Mouse (Mus musculus) brain, embryonic 14.5 days (tissue): ENCODE data around the gene Nup210l. TPM values are rescaled to one million over a fixed set of nuclear protein-coding genes. Genes with fewer than 3 reads are reported as not detected.

Experiments
- DNase-seq: peaks from one replicate; pipeline ENCODE4 v3.0.0-alpha.2; 2011; ENCODE audit warnings: low read depth
- CTCF ChIP-seq: fragments of 200-500 bp; IDR thresholded peaks from 2 replicates; pipeline ENCODE4 v1.5.1; 2012; ENCODE audit warnings: inconsistent platforms, mild to moderate bottlenecking, moderate library complexity, borderline replicate concordance; ENCODE audit not compliant: insufficient read depth, insufficient read length; ENCODE audit errors: extremely low read depth
- POLR2A ChIP-seq: fragments of 200-500 bp; IDR thresholded peaks from 2 replicates; pipeline ENCODE4 v1.6.1; 2012; ENCODE audit warnings: mild to moderate bottlenecking, inconsistent platforms, borderline replicate concordance; ENCODE audit not compliant: poor library complexity, insufficient read depth, insufficient read length, severe bottlenecking; ENCODE audit errors: extremely low read depth
- polyA plus RNA-seq: library from polyadenylated mRNA; depleted of rRNA; stranded (reverse); fragments of >200 nt; gene quantifications from 2 replicates; pipeline ENCODE4 v1.2.3, GENCODE M21; 2012

The Nup210l gene
- polyA plus RNA-seq, 1 experiment, result 1.8 TPM

DNA sequence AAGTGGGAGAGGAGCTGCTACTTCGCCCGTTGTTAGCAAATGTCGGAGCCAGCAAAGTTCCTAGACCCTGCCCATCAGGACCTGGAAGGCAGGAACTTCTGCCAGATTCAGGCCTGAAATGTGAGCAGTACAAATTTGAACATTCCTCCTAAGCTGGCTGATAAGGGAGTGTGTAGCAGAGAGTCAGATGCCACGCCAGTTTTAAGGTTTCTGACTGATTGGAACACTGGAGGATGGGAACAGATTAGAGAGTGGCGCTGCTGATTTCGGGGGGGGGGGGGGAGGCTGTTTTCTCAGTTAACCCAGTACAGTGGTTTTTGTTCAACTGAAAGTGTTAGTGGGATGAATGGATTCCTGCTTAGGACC, 23.5 kb upstream of the Nup210l start:
- TF ChIP-seq CTCF (no peak), POLR2A (no peak)
- no peak for DNase-seq

DNA sequence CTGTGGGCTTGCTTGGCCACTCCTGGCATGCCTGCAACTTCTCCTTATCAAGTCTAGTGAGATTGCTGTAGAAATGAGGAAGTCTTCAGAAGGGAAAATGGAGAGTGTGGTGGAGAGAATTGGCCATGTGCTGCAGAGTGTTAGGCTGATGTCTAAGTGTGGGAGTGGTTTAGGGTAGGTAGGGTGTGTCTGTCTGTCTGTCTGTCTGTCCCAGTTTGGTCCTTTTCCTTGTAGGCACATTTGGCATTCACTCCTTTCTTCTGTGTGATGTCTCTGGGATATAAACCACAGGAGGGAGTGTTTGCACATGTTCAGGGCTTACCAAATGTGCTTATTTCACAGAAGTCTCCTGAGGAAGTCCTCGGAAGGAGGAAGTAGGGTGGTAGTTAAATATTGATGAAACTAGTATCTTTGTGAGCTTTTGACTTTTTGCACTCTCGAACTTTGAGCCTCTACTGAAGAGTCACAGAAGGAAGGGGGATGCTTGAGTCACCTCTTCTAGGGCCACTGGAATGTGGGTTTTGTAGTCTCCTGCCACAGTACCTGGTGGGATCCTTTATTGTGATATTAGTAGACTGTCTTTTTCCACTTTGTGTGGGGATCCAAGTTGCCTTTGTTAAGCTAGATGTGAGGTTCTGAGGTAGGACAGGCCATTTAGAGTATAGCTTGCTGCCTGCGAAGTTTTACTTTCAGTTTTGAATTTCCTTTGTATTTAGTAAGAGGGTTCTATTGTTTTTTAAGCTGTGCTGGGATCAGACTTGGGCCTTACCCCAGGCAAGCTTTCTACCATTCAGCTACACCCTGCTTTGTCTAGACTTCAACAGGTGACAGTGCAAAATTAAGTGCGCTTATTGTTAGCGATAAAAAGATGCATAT, 22.3 kb upstream of the Nup210l start:
- DNase-seq, result no peak
- TF ChIP-seq CTCF, result no peak
- TF ChIP-seq POLR2A, result no peak

DNA sequence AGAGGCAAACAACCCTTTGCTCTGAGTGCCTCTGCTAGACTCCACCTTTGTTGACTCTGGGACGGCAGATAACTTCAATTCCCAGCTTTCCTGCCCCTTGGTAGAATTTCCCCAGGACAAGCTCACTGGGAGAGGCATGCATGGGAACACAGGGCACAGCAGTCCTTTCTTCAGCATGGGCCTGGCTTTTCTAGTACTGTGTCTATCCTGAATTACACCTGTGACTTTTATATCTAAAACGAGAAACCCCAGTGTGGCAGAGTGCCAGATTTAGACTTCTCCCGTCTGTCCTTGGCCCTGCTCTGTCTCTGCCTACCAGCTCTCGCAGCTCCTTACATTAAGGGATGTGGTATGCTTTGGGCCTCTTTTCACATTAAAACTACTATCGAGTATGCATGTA, 20.9 kb upstream of the Nup210l start:
- no peak for DNase-seq
- TF ChIP-seq CTCF (no peak), POLR2A (no peak)

DNA sequence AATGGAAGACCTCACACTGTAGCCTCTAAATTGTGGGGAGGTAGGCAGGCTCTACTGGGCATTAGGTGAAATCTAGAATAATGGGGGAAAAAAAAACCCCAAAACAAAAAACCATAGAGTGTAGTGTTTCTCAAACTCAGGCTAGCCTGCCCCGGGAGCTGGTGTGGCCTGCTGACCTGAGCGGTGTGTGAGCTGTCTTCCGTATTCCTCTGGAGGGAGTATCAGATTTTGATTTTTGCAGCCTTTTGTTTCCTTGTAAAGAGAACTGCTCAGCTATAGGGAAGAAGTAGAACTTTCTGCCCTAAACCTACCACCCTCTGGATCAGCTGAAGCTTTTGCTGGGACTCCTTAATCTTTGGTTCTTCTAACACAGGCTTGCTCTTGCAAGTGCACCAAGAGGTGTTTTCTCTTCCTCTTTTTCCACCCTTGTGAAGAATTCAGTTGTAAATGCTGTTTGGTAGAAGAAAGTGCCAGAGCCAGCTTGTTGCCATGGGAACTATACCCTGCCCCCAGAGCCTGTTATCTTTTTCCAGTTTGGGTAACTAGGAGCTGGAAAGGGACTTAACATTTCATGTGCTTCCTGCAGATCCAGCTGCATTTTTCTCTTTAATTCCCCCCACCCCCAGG, 20.1 kb upstream of the Nup210l start:
- peak; percentile 71 for DNase-seq
- no peak for TF ChIP-seq CTCF
- TF ChIP-seq POLR2A, result no peak

DNA sequence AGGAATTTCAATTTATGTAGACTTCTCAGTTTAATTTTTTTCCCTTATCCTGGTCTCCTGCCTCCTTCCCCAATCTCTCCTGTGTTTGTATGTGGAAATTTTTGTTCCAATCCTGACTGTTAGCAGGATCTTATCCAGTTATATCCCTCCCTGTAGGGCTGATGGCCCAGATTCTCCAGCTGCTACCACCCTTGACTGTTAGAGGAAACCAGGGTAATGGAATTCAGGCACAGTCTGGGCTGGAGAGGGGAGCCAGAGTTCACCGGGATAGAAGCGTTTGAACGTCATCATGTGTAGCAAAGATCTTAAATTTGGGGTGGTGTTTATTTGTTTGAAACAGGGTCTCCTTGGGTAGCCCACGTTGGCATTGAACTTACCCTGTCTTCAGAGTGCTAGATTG, 19.1 kb upstream of the Nup210l start:
- TF ChIP-seq CTCF, result no peak
- no peak for TF ChIP-seq POLR2A
- DNase-seq, result no peak

DNA sequence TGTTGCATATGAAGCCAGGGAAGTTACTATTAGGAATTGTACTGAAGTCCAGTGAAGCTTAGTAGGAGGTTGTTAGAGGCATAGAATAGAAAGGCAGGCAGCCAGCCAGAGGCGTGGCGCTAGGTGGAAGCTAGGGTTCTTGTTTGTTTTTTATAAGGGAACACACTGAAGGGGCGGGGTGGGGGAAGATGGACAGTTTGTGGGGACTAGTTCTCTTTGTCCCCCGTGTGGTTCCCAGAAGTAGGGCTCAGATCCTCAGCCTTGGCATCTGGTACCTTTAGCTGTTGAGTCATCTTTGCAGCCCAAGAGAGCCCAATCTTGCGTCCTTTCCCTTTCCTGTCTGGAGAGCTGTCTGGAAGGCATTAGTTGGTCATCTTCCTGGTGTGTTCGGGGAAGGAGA, 18.7 kb upstream of the Nup210l start:
- DNase-seq, result no peak
- TF ChIP-seq CTCF (no peak), POLR2A (no peak)

DNA sequence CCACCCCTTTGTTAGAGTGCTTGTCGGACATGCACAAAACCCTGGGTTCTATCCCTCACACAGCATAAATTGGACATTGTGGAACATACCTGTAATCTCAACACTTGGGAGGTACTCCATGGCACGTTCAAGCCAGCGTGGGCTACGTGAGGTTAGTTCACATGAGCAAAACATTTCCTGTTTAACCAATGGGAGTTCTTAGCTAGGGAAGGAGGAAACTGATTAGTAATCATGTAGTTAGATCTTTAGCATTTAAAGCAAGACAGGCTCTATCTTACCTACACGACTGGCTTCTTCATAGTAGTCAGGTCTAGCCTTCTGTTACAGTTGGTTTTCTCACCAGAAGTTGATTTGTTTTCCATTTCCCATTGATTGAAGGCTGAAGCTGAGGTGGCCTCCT, 17.9 kb upstream of the Nup210l start:
- DNase-seq, result no peak
- no peak for TF ChIP-seq POLR2A
- TF ChIP-seq CTCF, result no peak

DNA sequence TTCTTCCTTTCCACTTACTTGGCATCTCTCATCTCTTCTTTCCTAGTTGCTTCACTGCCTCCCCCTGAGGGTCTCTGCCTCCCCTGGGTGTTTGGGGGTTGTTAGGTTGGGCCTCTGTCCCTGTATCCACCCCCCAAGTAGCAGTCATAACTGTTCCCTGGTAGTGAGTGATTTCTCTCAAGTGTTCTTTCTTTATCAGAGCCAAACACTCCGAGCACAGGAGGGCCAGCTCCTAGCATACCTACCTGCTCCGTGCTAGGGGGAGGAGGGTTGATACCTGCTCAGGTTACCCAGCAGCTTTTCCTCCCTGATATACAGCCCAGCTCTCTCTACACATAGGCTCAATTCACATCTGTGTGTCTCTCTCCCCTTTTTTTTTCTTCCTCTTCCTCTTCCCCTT, 15.3 kb upstream of the Nup210l start:
- TF ChIP-seq CTCF (no peak), POLR2A (no peak)

DNA sequence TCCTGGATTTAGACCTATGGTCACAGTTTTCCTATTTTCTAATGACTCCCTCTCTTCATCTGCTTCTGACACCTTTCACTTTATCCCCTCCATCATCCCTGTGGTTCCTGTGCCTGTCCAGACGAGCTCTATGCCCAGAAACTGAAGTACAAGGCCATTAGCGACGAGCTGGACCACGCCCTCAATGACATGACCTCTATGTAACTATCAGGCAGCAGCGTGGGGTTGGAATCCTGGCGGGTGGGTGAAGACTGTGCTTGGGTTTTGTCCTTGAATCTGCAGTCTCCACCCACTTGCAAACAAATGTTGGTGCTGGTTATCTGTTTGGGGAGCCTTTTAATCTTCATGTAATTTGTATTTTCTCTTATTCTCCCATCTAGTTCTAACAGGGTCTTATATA, 13.0 kb upstream of the Nup210l start:
- TF ChIP-seq POLR2A, result no peak
- TF ChIP-seq CTCF, result no peak
- DNase-seq, result no peak

More for the DNA sequence above, 15.3 kb upstream of the Nup210l start:
- no peak for DNase-seq

DNA sequence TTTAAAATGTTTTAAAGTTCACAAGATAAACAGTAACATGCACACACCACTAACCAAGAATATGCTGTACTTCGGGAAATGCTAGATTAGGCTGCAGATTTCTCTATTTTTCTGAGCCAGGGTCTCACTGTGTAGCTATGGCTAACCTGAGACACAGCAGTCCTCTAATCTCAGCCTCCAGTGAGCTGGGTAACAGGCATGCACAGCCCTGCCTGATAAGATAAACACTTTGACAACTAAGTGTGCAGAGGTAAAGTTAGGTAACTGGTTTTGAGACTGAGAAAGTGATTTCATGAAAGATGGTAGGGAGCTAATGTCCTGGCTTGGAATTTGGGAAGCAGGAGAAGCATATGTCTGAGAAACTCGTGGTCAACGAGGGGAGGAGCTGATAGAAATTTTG, 9.5 kb upstream of the Nup210l start:
- no peak for DNase-seq
- TF ChIP-seq POLR2A (no peak), CTCF (no peak)

DNA sequence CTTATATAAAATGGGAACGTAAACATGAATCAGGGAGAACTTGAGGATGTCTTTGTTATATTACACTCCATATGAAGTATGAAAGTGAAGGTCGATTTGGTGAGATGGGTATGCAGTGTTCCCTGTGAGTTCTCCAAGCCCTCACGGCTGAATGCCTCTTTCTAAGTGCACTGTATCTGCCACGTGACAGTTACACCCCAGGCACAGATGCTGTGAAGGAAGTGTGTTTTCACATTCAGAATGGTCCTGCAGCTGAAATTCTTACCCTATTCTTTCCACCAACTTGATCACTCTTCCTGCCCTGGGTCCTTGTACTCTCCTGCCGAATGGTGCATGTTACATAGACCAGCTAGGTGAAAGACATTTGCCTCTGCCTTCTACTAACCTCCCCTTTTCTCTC, 6.0 kb upstream of the Nup210l start:
- TF ChIP-seq POLR2A, result no peak
- no peak for TF ChIP-seq CTCF
- DNase-seq, result no peak

DNA sequence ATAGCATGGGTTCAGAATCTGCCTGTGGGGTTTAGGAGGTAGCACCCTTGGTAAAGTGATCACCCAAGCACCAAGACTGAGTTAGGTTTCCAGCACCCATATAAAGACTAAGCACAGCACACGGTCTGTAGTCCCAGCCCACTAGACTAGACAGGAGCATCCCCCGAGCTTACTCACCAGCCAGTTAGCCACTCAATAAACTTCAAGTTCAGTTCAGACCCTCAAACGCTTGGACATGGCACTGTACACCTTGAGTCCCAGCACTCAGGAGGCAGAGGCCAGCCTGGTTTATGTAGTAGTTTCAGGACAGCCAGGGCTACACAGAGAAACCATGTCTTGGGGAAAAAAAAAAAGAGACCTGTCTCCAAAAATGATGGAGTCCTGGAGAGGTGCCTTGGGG, 2.9 kb upstream of the Nup210l start:
- TF ChIP-seq POLR2A (no peak), CTCF (no peak)

More for the DNA sequence above, 2.9 kb upstream of the Nup210l start:
- no peak for DNase-seq
